Mouse (Mus musculus): ENCODE data around the gene Sgcd.

DNA sequence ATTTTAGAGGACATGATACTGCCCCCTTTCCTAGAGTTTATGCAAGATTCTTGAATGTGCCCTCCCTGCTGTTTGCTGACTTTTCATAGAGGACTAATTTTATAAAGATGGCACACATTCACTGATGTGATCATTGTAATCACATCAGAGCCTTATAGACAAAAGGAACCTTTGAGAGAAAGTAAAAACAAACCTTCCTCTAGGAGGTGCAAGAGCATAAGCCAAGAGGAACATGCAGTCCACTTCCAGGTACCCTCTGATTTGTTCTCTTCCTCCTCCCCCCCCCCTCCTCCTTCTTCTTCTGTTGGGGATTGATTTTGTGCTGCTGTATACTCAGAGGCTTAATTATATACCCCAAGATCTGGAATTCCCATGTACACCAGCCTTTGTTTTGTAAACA lies 978.6 kb downstream of the Sgcd start:
- no peak for TF ChIP-seq POLR2A (IDR thresholded peaks at IDR 0.05; ENCODE audit: low read depth, low read length)
- TF ChIP-seq CTCF (IDR thresholded peaks at IDR 0.05; ENCODE audit: extremely low read depth, insufficient read length, insufficient replicate concordance, low read depth, low read length), result no peak

Measured in small intestine, adult 2 months (tissue).